Mouse (Mus musculus) lung, adult 2 months (tissue): ENCODE measurements around the gene Rgl1. TPM values are rescaled to one million over a fixed set of nuclear protein-coding genes. Genes with fewer than 3 reads are reported as not detected.
A peak's percentile ranks its signal among the peaks of the same experiment; 100 is the strongest.

Experiments
- DNase-seq: peaks from one replicate; pipeline ENCODE4 v3.0.0; 2022
- H3K4me1 ChIP-seq: fragments of 200-500 bp; 2 replicates; pipeline ENCODE4 v1.6.1; 2011; ENCODE audit warnings: low read length; ENCODE audit not compliant: control insufficient read depth, insufficient read depth
- H3K4me3 ChIP-seq: fragments of 200-500 bp; replicated peaks from 2 replicates; pipeline ENCODE3; 2011; ENCODE audit warnings: low read depth, mild to moderate bottlenecking, control low read depth, low read length; ENCODE audit errors: extremely low read depth
- CTCF ChIP-seq: fragments of 200-500 bp; IDR thresholded peaks from 2 replicates; pipeline ENCODE4 v1.5.1; 2011; ENCODE audit warnings: mild to moderate bottlenecking, low read length, control low read depth; ENCODE audit not compliant: insufficient read depth
- POLR2A ChIP-seq: fragments of 200-500 bp; IDR thresholded peaks from 2 replicates; pipeline ENCODE4 v1.6.1; 2011; ENCODE audit warnings: low read depth, mild to moderate bottlenecking, control low read depth, low read length, borderline replicate concordance; ENCODE audit errors: extremely low read depth
- WGBS: fragments of 180-500 bp; shearing (Covaris S2); methylation state at CpG from one replicate; pipeline ENCODE4 v1.1.7; 2018; 5-methylcytosine and 5-hydroxymethylcytosine counted together
- polyA plus RNA-seq: library from polyadenylated mRNA; depleted of rRNA; stranded (reverse); fragments of >200 nt; gene quantifications from 2 replicates; pipeline ENCODE4 v1.2.3, GENCODE M21; 2012; rRNA removed

Gene Rgl1
- 26.5 and 35.7 TPM in 2 replicates for polyA plus RNA-seq

GRCm38 (mm10) chr1:152766032-152766772, at the start of gene Rgl1, which contains the start of gene Arpc5:
Gene Rgl1 (minus strand): TSS chr1:152766351.
Gene Arpc5 (plus strand): TSS chr1:152766542.
- Histone ChIP-seq H3K4me1 (no peaks in the 10 kb centered on the region; the same call in none of the 2 replicates), H3K4me3 (peak within 1 kb of the TSS; percentile 71)
- WGBS: under 1% methylated on average over 82 of the region's 86 CpGs
- peak; percentile 93 for DNase-seq
- TF ChIP-seq CTCF: no peak
- TF ChIP-seq POLR2A: peak; percentile 96

- no peak for DNase-seq
- Histone ChIP-seq H3K4me3 (no peak overlapping the region), H3K4me1 (no peaks in the 10 kb centered on the region)
- TF ChIP-seq CTCF (peak; percentile 27), POLR2A (no peak)
- WGBS: 37% methylated on average over 7 of the region's 7 CpGs
These were observed 49.1 kb upstream of the Rgl1 start for GRCm38 (mm10) chr1:152815265-152815701.

GRCm38 (mm10) chr1:152810533-152811439, 44.6 kb upstream of the Rgl1 start:
- 83% methylated on average over 13 of the region's 13 CpGs for WGBS
- no peaks in the 10 kb centered on the region for H3K4me1 ChIP-seq
- TF ChIP-seq CTCF (no peak), POLR2A (no peak)
- no peak overlapping the region for H3K4me3 ChIP-seq
- DNase-seq: no peak

- DNase-seq: no peak
- Histone ChIP-seq H3K4me1 (no peaks in the 10 kb centered on the region), H3K4me3 (no peak overlapping the region)
- WGBS: 32% methylated on average over 8 of the region's 8 CpGs
- TF ChIP-seq POLR2A (no peak), CTCF (no peak)
These were observed 43.5 kb upstream of the Rgl1 start for GRCm38 (mm10) chr1:152809541-152810252.

GRCm38 (mm10) chr1:152808392-152808680, 42.2 kb upstream of the Rgl1 start:
- TF ChIP-seq CTCF (no peak), POLR2A (no peak)
- DNase-seq: no peak
- Histone ChIP-seq H3K4me1 (no peaks in the 10 kb centered on the region), H3K4me3 (no peak overlapping the region)
- WGBS: 83% methylated on average over 2 of the region's 2 CpGs

GRCm38 (mm10) chr1:152807619-152808391, 41.7 kb upstream of the Rgl1 start:
- Histone ChIP-seq H3K4me3 (no peak overlapping the region), H3K4me1 (no peaks in the 10 kb centered on the region)
- TF ChIP-seq CTCF (no peak), POLR2A (peak; percentile 35; the same call in 1 of the 2 replicates)
- DNase-seq: no peak
- 66% methylated on average over 18 of the region's 18 CpGs for WGBS

- TF ChIP-seq POLR2A (no peak), CTCF (no peak)
- no peaks in the 10 kb centered on the region for H3K4me1 ChIP-seq
- 76% methylated on average over 6 of the region's 6 CpGs for whole genome bisulfite sequencing
- no peak overlapping the region for H3K4me3 ChIP-seq
- DNase-seq: no peak
These were observed 38.8 kb upstream of the Rgl1 start for GRCm38 (mm10) chr1:152804907-152805306.

GRCm38 (mm10) chr1:152800633-152801176, 34.6 kb upstream of the Rgl1 start:
- WGBS: 85% methylated on average over 13 of the region's 13 CpGs
- no peak for TF ChIP-seq POLR2A
- TF ChIP-seq CTCF: no peak
- no peak overlapping the region for H3K4me3 ChIP-seq
- H3K4me1 ChIP-seq: no peaks in the 10 kb centered on the region
- DNase-seq: no peak

- no peak for DNase-seq
- no peaks in the 10 kb centered on the region for H3K4me1 ChIP-seq
- WGBS: 33% methylated on average over 2 of the region's 2 CpGs
- no peak within 1 kb of the TSS for H3K4me3 ChIP-seq
- TF ChIP-seq CTCF (no peak), POLR2A (no peak)
These were observed 33.7 kb upstream of the Rgl1 start, which contains the start of gene Ncf2 for GRCm38 (mm10) chr1:152799897-152800296. Gene Ncf2 (plus strand): TSS chr1:152800194.
